Mouse (Mus musculus) urinary bladder, postnatal 14 days (tissue): ENCODE data around the gene Alk.

Experiments used
- DNase-seq: peaks from one replicate; pipeline ENCODE4 v3.0.0; 2021; ENCODE audit warnings: low spot score

The Alk gene

DNA sequence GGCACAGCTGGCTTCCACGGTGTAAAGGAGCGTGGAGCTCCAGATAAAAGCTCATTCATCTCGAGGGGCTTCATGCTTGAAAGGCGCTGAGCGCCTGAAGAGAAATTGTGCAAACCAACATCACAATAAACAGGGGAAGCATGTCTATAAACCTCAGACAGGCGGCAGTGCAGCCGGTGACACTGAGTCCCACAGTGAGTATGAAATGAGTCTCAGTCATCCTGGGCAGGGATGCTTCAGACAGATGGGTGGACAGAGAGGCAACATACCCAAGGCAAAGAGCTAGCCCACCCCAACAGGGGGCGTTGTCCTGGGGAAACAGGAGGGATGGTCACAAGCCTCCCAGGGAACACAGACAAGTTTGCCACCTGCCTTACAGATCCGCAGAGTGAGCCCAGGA, 460.0 kb downstream of the Alk start:
- DNase-seq: no peak

DNA sequence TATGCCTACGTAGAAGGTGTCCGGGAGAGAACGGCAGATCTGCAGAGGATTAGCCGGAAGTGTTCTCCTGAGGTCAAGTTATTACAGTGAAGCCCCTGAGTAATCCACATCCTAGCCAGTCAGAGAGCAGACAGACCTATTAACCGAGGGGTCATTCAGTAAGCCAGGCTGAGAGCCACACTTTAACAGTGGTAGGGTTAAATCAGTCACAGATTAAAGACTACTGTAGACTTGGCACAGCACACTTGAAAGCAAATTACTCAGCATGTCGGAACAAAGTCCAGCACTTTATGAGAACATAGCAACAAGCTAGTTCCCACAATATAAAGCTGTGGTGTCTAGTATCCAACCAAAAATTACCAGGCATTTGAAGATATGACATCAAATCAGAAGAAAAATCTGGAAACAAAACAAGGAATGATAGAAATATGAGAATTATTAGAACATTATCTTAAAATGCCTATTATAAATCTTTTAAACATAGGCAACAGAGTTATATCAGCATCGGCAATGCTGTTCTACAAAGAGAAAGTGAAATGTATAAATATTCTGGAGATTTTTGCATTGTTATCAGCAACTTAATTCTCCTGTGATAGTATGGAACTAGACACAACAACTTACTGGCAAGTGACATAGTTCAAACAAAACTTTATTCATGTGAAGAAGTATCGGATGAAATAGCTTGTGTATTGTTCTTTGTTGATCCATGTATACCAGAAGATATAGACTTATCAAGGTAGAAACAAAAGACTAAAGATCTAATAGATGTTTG, 472.1 kb downstream of the Alk start:
- no peak for DNase-seq

- no peak for DNase-seq
Observed at GRCm38 (mm10) chr17:72121660-72122059, 482.8 kb downstream of the Alk start.

GRCm38 (mm10) chr17:72120278-72120677, 484.1 kb downstream of the Alk start:
- DNase-seq: no peak

GRCm38 (mm10) chr17:72118376-72118775, 486.1 kb downstream of the Alk start:
- no peak for DNase-seq

- no peak for DNase-seq
Observed at GRCm38 (mm10) chr17:72115271-72115944, 489.0 kb downstream of the Alk start.

- DNase-seq: no peak
Observed at GRCm38 (mm10) chr17:72112004-72112403, 492.4 kb downstream of the Alk start.

- no peak for DNase-seq
Observed at GRCm38 (mm10) chr17:72111528-72111927, 492.9 kb downstream of the Alk start.

- no peak for DNase-seq
Observed at GRCm38 (mm10) chr17:72087261-72087703, 517.1 kb downstream of the Alk start.

- DNase-seq: no peak
Observed at GRCm38 (mm10) chr17:72081396-72081795, 523.0 kb downstream of the Alk start.

DNA sequence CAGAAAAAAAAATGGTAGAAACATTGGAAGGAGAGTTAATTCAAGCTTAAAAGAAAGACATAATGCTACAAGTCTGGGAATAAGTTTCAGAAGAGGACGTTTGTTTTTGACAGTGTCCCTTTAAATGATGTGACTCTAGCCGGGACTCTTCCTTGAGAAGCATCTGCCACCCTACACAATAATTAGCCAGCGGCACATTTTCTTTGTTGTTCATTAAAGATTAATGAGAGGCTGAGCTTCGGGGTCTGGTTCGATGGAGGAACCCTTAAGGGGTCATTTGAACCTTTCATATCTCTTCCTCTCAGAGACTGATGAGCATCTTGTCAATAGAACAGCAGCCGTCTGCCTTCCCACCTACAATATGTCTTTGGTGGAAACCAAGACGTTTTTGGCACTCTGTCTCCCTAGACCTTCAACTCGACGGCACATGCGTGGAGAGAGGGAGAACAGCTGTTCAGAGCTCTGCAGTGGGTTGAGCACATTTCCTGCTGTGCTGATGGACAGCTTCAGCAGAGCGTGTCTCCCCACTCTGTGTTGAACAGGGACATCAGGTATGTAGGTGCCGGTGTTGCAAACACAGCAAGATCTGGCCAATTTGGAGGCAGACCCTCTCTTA, 528.0 kb downstream of the Alk start:
- DNase-seq: no peak

GRCm38 (mm10) chr17:72071871-72072270, 532.6 kb downstream of the Alk start:
- no peak for DNase-seq

- DNase-seq: no peak
Observed at GRCm38 (mm10) chr17:72068176-72068575, 536.3 kb downstream of the Alk start.

GRCm38 (mm10) chr17:72062978-72063377, 541.4 kb downstream of the Alk start:
- DNase-seq: no peak

GRCm38 (mm10) chr17:72059312-72059711, 545.1 kb downstream of the Alk start:
- DNase-seq: no peak

GRCm38 (mm10) chr17:72045671-72046070, 558.8 kb downstream of the Alk start:
- DNase-seq: no peak

DNA sequence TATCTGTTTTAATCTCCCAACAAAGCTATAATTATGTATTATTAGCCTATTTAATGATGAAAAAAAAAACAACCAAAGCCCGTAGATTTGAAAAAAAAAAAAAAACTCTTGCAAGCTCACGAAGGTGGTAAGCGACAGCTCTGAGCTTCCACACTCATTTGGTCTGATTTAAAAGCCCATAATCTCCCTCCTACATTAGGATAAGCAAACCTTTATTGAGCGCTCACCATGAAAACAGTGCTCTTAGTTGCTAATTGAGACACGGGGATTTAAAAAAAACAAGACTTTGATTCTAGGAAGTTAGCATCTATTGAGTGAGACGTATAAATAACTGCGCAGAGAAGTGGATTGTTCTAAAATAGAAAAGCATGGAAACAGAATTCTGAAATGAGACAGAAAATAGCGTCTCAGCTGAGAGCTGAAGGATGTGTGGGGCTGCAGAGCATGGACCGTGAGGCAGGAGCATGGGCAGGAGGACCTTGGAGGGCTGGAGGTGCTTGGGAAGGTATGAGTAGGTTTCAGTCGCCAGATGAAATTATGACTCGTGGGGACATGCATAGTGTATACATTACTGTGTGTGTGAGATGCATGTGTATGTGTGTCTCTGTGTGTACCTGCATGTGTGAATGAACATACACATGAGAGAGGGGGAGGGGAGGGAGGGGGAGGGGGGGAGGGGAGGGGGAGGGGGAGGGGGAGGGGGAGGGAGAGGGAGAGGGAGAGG, 560.6 kb downstream of the Alk start:
- DNase-seq: no peak

GRCm38 (mm10) chr17:72043001-72043666, 561.3 kb downstream of the Alk start:
- peak; percentile 41 for DNase-seq

- DNase-seq: no peak
Observed at GRCm38 (mm10) chr17:72039176-72039948, 565.1 kb downstream of the Alk start.

- no peak for DNase-seq
Observed at GRCm38 (mm10) chr17:72038371-72038770, 566.1 kb downstream of the Alk start.

GRCm38 (mm10) chr17:72030672-72031071, 573.8 kb downstream of the Alk start:
- no peak for DNase-seq
